Mouse (Mus musculus): ENCODE measurements at regions not wholly inside any gene's neighbourhood (a gene's known extent, or its start where the extent isn't known, plus 50 kb on each side); places are given as distances from the start of the nearest gene placed in this dataset.

- intact Hi-C loops (cut with DNase I), result no loop called here
- DNase-seq, result no peak
Observed at GRCm38 (mm10) chr13:107167856-107168598, 146.1 kb upstream of the Kif2a start.

GRCm38 (mm10) chr13:107151548-107151947 lies 129.6 kb upstream of the Kif2a start:
- intact Hi-C loops (cut with DNase I), result no loop called here

GRCm38 (mm10) chr13:107141209-107141608 lies 119.3 kb upstream of the Kif2a start:
- intact Hi-C loops (cut with DNase I), result no loop called here
- no peak for DNase-seq

More at GRCm38 (mm10) chr13:107151548-107151947, 129.6 kb upstream of the Kif2a start:
- DNase-seq, result no peak

GRCm38 (mm10) chr13:107134125-107134524 lies 112.2 kb upstream of the Kif2a start:
- intact Hi-C loops (cut with DNase I), result no loop called here
- no peak for DNase-seq

GRCm38 (mm10) chr13:107126636-107127035 lies 104.7 kb upstream of the Kif2a start:
- intact Hi-C loops (cut with DNase I), result no loop called here
- DNase-seq, result no peak

- intact Hi-C loops (cut with DNase I), result no loop called here
- no peak for DNase-seq
Observed at GRCm38 (mm10) chr13:107124130-107124668, 102.3 kb upstream of the Kif2a start.

- intact Hi-C loops (cut with DNase I), result loop anchor here (2.0 to 10.0 kb wide), 2 partner anchors 771 to 1039 kb away; no protein-coding TSS in a partner anchor
- peak; percentile 80 to 89 for DNase-seq
Observed at GRCm38 (mm10) chr13:107113949-107114690, 92.2 kb upstream of the Kif2a start.

- intact Hi-C loops (cut with DNase I), result loop anchor here (10.0 kb wide), 2 partner anchors 163 to 1663 kb away; partner anchors contain the start of genes Dimt1 and Htr1a
- DNase-seq, result no peak
Observed at GRCm38 (mm10) chr13:107108045-107108444, 86.1 kb upstream of the Kif2a start.

- intact Hi-C loops (cut with DNase I), result loop anchor here (10.0 kb wide), 2 partner anchors 163 to 1663 kb away; partner anchors contain the start of genes Dimt1 and Htr1a
- DNase-seq, result no peak
Observed at GRCm38 (mm10) chr13:107107572-107107971, 85.6 kb upstream of the Kif2a start.

- intact Hi-C loops (cut with DNase I), result loop anchor here (10.0 kb wide), 2 partner anchors 161 to 1661 kb away; partner anchors contain the start of genes Dimt1 and Htr1a
- DNase-seq, result peak; percentile 42 to 63
Observed at GRCm38 (mm10) chr13:107105510-107105909, 83.6 kb upstream of the Kif2a start.

GRCm38 (mm10) chr13:107101598-107101997 lies 79.7 kb upstream of the Kif2a start:
- DNase-seq, result peak; percentile 91 to 95
- intact Hi-C loops (cut with DNase I), result loop anchor here (5.0 to 10.0 kb wide), 4 partner anchors 79 to 1657 kb away; partner anchors contain the start of genes Dimt1, Htr1a and Kif2a

GRCm38 (mm10) chr13:107100852-107101325 lies 79.0 kb upstream of the Kif2a start:
- intact Hi-C loops (cut with DNase I), result loop anchor here (5.0 to 10.0 kb wide), 4 partner anchors 79 to 1656 kb away; partner anchors contain the start of genes Dimt1, Htr1a and Kif2a
- DNase-seq, result peak in 1 of 2 experiments; percentile 22

- DNase-seq, result no peak
- intact Hi-C loops (cut with DNase I), result loop anchor here (5.0 to 10.0 kb wide), 4 partner anchors 78 to 1655 kb away; partner anchors contain the start of genes Dimt1, Htr1a and Kif2a
Observed at GRCm38 (mm10) chr13:107100116-107100515, 78.2 kb upstream of the Kif2a start.

GRCm38 (mm10) chr13:107097005-107097404 lies 75.1 kb upstream of the Kif2a start:
- no peak for DNase-seq
- intact Hi-C loops (cut with DNase I), result no loop called here

GRCm38 (mm10) chr13:107094976-107095716 lies 73.2 kb upstream of the Kif2a start:
- DNase-seq, result peak; percentile 10 to 47

GRCm38 (mm10) chr13:107094487-107094886 lies 72.6 kb upstream of the Kif2a start:
- peak in 1 of 2 experiments; percentile 7 for DNase-seq
- intact Hi-C loops (cut with DNase I), result no loop called here

More at GRCm38 (mm10) chr13:107094976-107095716, 73.2 kb upstream of the Kif2a start:
- intact Hi-C loops (cut with DNase I), result no loop called here

GRCm38 (mm10) chr13:107093683-107094082 lies 71.8 kb upstream of the Kif2a start:
- intact Hi-C loops (cut with DNase I), result no loop called here
- no peak for DNase-seq

- no peak for DNase-seq
- intact Hi-C loops (cut with DNase I), result no loop called here
Observed at GRCm38 (mm10) chr13:107088198-107088597, 66.3 kb upstream of the Kif2a start.

- intact Hi-C loops (cut with DNase I), result no loop called here
- no peak for DNase-seq
Observed at GRCm38 (mm10) chr13:107087355-107087754, 65.4 kb upstream of the Kif2a start.

- intact Hi-C loops (cut with DNase I), result no loop called here
- DNase-seq, result no peak
Observed at GRCm38 (mm10) chr13:107078085-107078484, 56.2 kb upstream of the Kif2a start.
